Mouse (Mus musculus): ENCODE data around the gene Zdhhc16.

The Zdhhc16 gene

DNA sequence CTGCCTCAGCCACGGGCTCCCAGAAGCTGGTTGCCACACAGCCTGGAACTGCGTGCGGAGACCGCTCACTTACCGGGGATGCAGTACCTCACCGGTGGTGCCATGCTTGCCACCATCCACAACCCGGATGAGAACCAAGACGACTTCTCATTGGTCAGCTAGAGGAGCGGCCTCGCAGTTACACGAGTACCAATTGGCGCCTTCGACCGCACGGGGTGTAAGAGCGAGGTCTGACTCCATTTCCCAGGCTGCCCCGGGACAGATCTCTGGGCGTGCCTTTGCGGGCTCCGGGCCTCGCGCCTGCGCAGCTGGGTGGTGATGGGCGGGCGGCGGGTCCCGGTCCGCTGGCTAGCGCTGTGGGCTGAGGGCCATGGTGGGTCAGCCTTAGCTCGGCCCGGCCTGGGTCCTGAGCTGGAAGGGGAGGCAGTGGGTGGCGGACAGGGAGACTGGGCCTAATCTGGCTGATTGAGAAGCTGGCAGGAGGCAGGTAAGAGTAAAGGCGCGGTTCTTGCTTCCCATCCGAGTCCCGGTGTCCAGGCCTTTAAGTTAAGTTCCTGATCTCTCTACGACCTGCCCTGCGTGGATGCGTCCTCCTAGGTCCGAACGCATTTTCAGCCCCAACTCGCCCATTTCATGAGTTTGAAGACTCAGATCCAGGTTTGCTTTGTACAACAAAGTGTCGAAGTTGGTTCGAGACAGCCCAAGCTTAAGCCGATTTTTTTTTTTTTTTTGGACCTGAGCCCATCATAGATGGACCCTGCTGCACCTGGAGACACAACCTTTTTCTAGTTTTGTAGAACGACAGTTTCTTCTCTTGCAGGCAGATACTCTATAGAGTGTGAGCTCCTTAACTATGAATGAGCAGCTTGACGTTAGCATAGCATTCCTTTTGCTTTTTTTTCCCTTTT is at the start of gene Zdhhc16, which contains the start of gene Exosc1:
TSS of gene Zdhhc16 (plus strand) at position 302 of the 908 bp plus-strand sequence.
TSS of gene Exosc1 (minus strand) at position 245 of the 908 bp plus-strand sequence.
- peak; percentile 99 to 100 for DNase-seq (ENCODE audit: low spot score in 2 of 2)

DNA sequence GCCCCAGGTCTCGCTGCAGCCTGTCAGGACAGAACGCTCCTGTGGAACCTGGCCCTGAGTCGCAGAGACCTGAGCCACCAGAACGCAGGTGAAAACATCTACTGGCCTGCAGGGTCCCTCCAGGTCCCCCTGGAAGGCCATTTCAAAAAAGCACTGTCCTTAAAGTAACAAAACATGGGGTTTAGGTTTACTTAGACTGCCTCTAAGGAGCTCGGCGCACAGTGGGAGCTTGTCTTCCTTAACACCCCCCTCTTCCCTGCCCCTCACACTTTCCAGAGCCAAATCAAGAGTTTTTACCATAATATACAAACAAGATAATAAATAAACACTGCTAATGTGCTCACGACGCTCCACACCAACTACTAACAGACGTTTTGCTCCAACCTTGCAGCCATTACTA is 49.4 kb upstream of the Zdhhc16 start:
- no peak for DNase-seq (ENCODE audit: low spot score in 2 of 2)

DNA sequence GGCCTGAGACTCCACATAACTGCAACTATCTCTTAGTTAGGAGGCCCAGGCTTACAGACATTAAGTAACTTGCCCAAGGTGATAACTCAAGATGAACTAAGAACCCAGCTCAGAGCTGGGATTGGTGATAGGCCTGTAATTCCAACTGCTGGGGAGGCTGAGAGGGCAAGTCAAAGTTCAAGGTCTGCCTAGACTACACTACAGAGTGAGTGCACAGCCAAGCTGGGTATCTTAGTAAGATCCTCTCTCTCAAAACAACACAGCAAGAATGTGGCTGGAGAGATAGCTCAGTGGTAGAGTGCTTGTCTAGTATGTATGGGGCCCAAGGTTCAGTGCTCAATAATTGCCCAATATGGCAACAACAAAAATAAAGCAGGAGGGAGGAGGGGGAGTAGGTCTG is 45.1 kb upstream of the Zdhhc16 start:
- DNase-seq (ENCODE audit: low spot score in 2 of 2) = no peak

DNA sequence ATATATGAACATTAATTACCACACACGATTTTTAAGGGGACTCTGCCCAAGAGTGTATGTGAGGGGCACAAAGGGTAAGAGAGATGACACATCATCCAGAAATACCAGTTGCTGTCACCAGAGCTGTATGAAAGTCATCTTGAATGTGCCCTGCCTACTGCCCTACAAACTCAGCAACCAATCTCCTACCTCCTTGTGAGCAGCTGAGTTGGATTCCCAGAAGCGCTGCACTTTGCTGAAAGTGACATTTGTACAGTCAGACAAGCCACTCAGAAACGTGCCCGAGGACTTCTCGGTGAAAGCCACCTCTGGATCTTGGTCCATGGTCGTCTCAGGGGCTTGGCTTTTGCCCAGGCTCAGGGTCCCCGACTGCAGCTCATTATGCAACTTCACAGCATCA is 38.3 kb upstream of the Zdhhc16 start:
- no peak for DNase-seq (ENCODE audit: low spot score in 2 of 2)

DNA sequence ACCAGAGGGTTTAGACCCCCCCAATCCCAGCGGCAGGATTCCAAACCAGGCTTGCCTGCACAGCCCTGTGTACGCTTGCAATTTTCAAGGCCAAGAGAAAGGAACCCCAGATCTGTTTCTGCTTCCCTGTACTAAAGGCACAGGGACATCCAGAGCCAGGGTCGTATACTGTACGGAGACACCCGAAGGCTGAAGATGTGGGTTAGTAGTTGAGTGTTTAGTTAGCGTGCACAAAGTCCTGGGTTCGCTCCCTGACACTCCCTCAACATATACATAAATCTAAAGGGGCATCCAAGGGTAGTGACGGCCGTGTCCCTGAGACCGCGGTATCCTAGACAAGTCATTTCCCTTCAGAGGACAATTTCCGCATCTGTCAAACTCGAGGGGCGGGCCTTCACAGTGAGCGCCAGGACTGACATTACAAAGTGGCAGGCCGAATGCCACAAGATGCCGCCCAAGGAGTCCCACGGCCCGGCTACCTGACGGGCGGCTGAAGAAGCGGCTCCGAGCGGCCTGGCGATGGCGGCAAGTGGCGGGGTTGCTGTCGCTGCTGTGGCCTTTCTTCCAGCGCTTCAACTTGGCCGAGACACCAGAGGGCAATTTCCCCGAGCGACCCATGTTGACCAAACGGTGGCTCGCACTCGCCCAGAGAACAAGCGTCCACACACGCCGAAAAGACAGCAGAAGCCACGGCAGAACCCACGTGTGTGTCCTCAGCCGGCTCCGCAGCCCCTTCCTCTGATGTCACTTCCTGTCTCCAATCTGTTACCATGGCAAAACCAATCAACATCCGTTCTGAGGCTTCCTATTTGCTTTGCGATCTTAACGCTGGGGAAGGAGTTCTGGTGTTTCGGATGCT is 37.6 kb upstream of the Zdhhc16 start, which contains the start of gene Rrp12:
TSS of gene Rrp12 (minus strand) at position 714 of the 859 bp plus-strand sequence.
- peak; percentile 79 to 90 for DNase-seq (ENCODE audit: low spot score in 2 of 2)

DNA sequence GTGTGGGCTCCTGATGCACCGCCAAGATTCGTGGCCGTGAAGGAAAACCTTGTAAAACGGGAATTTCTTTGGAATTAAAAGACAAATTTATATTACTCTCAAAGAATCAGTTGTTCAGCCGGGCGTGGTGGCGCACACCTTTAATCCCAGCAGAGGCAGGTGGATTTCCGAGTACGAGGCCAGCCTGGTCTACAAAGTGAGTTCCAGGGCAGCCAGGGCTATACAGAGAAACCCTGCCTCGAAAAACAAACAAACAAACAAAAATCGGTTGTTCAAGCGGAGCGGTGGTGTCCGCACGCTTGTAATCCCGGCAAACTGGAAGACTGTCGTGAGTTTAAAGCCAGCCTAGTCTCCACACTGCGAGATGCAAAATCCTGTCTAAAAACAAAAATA is 37.0 kb upstream of the Zdhhc16 start:
- DNase-seq (ENCODE audit: low spot score in 2 of 2) = no peak

DNA sequence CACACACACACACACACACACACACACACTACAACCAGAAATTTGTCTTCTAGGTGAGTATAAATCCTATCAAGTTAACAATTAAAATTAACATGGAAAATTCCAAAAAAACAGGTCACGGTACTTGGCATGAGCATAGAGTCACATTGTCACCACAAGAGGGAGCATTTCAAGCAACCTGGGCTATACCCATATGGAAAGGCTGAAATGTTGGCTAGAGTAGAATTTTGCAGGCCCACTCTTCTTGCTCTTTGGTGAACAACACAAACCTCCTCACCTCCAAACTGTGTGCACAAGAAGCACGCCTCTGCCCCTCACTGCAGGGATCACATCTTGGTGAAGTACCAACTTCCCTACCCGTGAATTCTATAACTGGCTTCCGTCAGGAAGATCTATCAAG is 34.4 kb upstream of the Zdhhc16 start:
- DNase-seq (ENCODE audit: low spot score in 2 of 2) = no peak

DNA sequence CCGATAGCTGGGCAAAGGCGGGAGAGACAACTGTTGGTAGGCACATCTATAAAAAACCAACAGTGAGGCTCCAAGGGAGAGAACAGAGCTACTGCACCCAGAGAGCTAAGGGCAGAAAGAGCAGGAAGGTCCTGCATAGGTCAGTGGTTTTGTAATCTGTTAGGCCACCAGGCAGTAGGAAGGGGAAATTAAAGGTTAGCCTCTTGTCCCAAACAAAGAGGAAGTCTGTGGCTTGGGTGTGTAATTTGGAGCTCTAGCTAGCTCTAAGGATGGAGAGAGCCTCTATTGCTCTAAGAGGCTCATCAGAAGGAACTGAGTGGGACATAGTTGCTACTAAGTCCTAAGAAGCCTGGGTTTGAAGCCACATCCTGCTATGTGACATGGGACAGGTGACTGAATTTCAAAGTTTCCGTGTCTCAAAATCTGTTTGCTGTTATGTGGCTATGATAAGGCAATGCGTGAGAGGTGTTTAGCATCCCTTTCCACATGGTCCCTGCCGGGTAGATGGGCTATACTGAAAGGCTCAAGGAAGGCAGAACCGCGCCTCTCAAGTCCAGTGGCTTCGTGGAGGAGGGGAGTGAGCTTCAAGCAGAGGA is 32.7 kb upstream of the Zdhhc16 start:
- no peak for DNase-seq (ENCODE audit: low spot score in 2 of 2)

DNA sequence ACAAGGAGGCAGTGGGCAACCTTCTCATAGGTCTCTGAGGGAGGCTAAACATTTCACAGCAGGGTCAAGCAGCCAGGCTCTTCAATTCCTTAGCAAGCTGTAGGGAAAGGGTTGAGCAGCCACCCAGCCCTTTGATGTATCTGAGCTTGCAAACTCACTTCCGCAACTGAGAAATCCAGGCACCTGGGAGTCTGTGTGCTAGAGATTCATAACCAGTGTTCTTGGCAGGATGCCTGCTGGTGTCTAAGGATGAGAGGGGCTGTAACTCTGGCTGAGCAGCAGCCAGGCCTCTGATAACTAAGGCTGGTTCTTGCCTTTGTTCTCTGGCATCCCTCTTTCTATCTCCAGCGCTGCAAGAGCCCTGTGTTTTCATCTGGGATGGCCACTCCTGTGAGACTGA is 31.6 kb upstream of the Zdhhc16 start:
- no peak for DNase-seq (ENCODE audit: low spot score in 2 of 2)

DNA sequence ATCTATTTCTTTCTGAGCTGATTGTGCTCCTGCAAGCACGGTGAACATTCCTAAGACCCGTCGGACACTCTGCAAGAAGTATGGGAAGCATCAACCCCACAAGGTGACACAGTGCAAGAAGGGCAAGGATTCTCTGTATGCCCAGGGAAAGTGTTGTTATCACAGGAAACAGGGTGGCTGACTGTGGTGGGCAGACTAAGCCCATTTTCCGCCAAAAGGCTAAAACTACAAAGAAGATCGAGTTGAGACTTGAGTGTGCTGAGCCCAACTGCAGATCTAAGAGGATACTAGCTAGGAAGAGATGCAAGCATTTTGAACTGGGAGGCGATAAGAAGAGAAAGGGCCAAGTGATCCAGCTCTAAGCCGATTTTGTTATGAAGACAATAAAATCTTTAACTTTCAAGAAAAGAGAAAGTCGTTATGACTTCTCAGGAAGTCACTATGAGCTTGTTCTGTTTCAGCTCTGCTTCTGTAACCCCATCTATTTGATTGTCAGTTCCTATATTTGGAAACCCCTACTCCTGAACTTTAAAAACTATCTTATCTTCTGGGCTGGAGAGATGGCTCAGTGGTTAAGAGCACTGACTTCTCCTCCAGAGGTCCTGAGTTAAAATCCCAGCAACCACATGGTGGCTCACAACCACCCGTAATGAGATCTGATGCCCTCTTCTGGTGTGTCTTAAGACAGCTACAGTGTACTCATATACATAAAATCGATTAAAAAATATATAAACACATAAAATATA is 30.3 kb upstream of the Zdhhc16 start:
- DNase-seq (ENCODE audit: low spot score in 2 of 2) = no peak

DNA sequence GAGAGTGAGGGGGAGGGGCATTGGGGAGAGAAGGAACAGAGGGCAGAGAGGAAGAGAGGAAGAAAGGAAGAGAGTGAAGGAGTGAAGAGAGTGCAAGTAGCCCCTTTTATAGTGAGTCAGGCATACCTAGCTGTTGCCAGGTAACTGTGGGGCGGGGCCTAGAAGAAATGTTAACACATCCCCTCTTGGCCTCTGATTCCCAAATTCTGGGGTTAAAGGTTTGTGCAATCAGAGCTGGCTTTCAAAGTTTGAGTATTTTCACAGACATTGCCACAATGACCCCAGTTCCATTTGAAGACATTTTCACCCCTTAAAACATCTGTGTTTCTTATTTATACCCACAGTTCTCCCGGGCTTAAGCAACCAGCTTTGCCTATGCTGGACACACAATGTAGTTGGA is 28.0 kb upstream of the Zdhhc16 start:
- no peak for DNase-seq (ENCODE audit: low spot score in 2 of 2)

DNA sequence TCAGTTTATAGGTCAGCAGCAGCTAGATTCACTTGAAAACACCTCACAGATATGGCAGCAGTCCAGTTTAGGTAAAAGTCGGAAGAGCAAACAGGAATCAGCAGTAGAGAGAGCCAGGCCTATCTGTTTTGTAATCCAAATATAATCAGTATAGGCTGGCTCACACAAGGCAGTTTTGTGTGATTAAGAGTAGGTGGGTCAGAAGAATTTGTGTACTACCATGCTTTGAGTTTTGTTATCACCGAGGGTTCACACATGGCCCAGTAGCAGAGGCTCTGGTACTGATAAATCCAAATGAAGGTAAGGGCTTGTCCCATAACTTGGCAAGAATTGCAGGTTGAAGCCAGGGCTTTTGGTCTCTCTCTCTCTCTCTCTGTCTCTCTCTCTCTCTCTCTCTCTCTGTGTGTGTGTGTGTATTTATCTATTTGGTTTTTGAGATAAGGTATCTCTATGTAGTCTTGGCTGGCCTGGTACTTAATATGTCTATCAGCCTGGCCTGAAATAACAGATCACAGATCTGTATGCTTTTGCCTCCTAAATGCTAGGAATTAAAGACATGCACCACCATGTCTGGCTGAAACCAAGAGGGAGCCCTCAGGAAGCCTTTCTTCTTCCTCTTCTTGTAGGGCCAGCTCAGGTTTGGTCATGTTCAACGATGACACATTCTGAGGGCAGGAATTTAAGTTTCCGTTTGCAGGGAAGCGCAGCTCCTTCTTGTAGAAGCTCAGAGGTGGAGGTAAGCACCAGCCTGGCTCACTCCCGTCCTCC is 26.8 kb upstream of the Zdhhc16 start:
- no peak for DNase-seq (ENCODE audit: low spot score in 2 of 2)

DNA sequence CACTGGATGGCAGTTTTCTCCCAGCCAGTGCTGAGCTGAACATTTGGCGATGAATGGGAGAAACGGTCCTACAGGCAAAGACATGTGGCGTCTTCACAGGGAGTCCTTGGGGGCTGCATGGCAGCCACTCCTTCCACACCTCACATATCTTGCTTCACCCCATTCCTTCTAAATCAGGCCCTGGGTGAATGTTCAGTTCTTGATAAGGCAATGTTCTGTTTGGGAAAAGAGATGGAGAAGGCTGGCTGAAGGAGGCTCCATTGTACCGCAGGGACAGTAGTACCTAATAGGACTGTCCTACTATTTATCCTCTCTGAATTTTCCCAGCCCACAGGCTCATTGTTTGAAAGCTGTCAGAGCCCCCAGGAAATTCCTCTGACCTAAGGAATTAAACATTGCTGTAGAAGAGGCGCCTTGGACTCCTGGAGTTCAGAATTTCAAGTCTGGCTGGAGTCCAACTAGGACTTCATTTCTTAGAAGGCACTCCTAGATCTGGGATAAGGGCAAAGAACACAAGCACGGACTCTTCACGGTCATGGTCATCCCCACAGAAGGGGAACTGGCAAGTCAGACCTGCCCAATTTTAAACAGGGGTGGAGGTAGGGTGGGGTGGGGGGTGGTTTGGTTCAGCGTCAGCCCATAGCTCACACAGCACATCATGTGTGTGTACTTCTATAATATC is 26.1 kb upstream of the Zdhhc16 start:
- no peak for DNase-seq (ENCODE audit: low spot score in 2 of 2)

DNA sequence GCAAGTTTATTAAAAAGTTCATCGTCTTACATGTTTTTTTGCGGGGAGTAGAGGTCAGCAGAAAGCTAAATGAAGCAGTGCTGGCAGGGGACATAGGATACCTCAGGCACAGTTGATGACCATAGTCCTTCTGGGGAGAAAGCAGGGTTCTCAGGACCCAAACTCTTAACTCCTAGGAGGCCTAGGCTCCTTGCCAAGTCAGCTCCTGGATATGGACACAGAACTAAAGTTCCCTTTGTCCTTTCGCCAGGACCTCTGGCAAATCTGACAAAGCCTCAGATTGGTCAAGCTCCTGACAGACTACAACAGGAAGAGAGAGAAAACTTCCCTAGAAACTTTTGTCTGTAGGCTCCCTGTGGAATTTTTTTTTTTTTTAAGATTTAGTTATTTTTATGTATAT is 24.5 kb upstream of the Zdhhc16 start:
- no peak for DNase-seq (ENCODE audit: low spot score in 2 of 2)

DNA sequence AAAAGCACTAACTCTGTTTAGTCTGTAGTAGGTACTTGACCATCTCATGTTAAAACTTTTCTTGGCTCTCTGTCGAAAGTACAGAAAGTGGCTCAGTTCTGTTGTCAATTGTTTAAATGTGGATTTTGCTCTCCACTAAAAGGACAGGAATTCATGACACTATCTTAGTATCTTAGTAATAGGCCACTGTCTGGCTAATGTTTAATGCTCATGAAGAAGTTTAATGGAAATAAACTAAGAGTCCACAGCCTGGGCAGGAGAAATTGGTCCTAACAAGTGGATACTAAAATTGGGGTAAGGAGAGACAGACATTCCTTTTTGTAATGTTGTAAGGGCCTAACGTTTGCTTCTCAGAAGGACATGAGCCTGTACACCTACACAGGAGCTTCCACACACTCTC is 22.9 kb upstream of the Zdhhc16 start:
- DNase-seq (ENCODE audit: low spot score in 2 of 2) = no peak

DNA sequence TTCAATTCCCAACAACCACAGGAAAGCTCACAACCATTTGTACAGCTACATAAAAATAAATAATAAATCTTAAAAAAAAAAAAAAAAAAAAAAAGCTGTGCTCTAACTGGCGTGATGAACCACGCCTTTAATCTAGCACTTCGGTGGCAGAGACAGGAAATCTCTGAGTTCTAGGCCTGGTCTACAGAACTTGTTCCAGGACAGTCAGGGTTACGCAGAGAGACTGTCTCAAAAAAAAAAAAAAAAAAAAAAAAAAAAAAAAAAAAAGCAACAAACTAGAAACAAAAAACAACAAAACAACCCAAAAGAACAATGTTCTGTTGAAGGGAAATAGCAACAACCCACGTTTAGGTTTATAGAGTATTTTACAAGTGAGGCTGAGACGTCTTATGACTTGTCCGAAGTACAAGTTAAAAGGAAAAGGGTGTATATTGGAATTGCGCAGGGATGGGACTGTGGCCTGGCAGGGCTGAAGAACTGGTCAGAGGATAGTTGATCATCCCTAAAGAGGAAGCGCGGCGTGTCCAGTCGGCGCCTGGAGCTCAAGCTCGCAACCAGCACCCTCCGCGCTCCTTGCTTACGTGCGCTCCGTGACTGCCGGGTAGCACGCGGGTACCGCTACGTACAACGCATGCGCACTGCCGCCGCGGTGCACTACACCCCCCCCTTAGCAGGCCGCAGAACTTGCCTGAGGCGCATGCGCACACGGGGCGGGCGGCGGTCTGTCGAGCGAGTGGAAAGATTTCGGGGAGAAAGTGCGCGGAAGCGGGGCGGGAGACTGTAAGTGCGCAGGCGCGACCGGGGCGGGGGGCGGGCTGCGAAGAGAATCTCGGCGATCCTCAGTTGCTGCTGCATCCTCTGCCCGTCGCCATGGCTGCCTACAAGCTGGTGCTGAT is 21.9 kb upstream of the Zdhhc16 start, which contains the start of gene Pgam1:
TSS of gene Pgam1 (plus strand) at position 746 of the 896 bp plus-strand sequence.
- peak; percentile 94 to 95 for DNase-seq (ENCODE audit: low spot score in 2 of 2)

DNA sequence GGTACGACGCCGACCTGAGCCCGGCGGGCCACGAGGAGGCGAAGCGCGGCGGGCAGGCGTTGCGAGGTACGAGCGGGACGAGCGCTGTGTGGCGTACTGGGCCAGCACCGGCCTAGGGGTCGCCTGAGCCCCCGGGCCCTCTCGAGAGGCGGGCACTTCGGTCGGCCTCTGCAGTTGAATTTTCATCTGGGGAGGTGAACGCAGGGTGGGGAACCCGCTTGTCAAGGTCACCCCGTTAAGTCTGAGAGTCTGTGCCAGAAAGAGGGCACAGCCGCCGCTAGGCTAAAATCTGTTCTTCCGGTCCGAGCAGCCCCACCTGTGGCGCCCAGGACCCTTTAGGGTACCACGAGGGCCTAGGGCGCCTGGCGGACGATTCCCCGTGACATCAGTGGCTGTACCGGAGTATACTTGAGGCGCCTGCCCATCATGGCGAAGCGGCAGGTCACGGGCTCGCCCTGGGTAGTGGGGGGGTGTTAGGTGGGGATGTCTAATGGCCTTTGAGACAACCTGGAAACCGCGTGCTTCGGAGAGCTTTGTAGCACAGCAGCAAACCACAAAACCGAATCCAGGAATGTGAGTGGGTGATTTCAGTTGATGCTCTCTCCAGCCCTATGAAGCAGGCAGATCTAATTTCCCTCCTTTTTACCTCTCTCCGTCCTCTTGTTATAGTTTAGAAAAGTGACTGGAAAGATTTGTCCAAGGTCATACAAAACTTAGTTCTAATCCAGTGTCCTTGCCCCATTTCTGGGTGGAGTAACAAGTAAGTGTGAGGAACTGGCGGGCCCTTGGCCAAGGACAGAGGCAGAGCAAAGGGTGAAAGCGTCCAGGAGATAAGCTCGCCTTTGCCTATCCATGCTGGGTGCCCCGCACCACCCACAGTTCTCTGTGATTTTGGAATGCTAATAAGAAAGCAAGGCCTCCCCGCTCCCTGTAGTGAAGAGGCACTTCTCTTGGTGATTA is 20.9 kb upstream of the Zdhhc16 start:
- peak in 1 of 2 experiments; percentile 30 for DNase-seq (ENCODE audit: low spot score in 2 of 2)
